ENCODE assay signal across 8 mouse cellular contexts in genomic region chr8:70699834-70700554, GRCm38 (mm10). TPM values are rescaled to one million over a fixed set of nuclear protein-coding genes. Genes with fewer than 3 reads are reported as not detected.
DNase-seq lines count a peak whose midpoint lies in the region; TF ChIP-seq lines count a peak whose summit lies in the region.

No protein-coding gene starts in this region.

- H3K4me3 ChIP-seq in cortical plate, adult 2 months (ENCODE audit: insufficient read depth, low read length) = peak overlapping the region; percentile 91

- peaks cover 2% of the 10 kb centered on the region; the same call in 1 of the 2 replicates for H3K4me1 ChIP-seq in cortical plate, adult 2 months (ENCODE audit: control insufficient read depth, insufficient read depth, low read length)

- intact Hi-C loops in left cerebral cortex, postnatal 14 days (cut with DNase I) = loop anchor here (1.0 to 10.0 kb wide), 2 partner anchors 27 to 55 kb away; partner anchors contain the start of genes Lsm4 and Rab3a

- H3K27ac ChIP-seq in cortical plate, adult 2 months (ENCODE audit: insufficient read depth, low read length) = peak overlapping the region; percentile 100

- TF ChIP-seq POLR2A in cortical plate, adult 2 months (IDR thresholded peaks at IDR 0.05; ENCODE audit: extremely low read depth, insufficient read depth, low read length) = peak; percentile 87

- peak; percentile 81 for DNase-seq in T-cell, adult 2 months (ENCODE audit: low spot score)
- DNase-seq in gastrocnemius, adult 8-10 months (ENCODE audit: low spot score in 2 of 2) = peak; percentile 79 to 85
- peak; percentile 80 for DNase-seq in induced T-regulatory cell, adult 2 months (ENCODE audit: low read depth)
- peak; percentile 81 to 83 for DNase-seq in left cerebral cortex, postnatal 14 days (ENCODE audit: low spot score in 2 of 2)
- peak; percentile 87 for DNase-seq in mesoderm, embryonic 11.5 days (ENCODE audit: low read depth, low spot score)
- DNase-seq in right cerebral cortex, postnatal 36 days (ENCODE audit: low spot score in 2 of 2) = peak; percentile 55 to 75
- DNase-seq in urinary bladder, postnatal 36 days (ENCODE audit: low spot score in 2 of 2) = peak; percentile 76 to 78

- no peak for TF ChIP-seq CTCF in cortical plate, adult 2 months (IDR thresholded peaks at IDR 0.05; ENCODE audit: extremely low read depth, insufficient read depth, low read length)

RNA-seq across cellular contexts. Expression of gene Jund, which starts 1.2 kb away (rescaled TPM):
- 223 and 226 TPM in 2 replicates for polyA plus RNA-seq in cortical plate, adult 2 months (2012; rRNA removed)
- total RNA-seq in gastrocnemius, adult 8-10 months (2022) = 10 to 100 TPM; 31.9 to 42.0 (median 38.3) TPM
- total RNA-seq in left cerebral cortex, postnatal 14 days (2021) = 100 to 1,000 TPM; 165 to 193 TPM

RNA-seq across cellular contexts. Expression of gene Iqcn, which starts 3.3 kb away (rescaled TPM):
- polyA plus RNA-seq in cortical plate, adult 2 months (2012; rRNA removed) = 0.08 and 0.13 TPM in 2 replicates
- not detected for total RNA-seq in gastrocnemius, adult 8-10 months (2022)
- total RNA-seq in left cerebral cortex, postnatal 14 days (2021) = under 1 TPM in 1 of 2 experiments, not detected in 1; 0.08 TPM

RNA-seq across cellular contexts. Expression of gene Gm3336, which starts 18.3 kb away (rescaled TPM):
- polyA plus RNA-seq in cortical plate, adult 2 months (2012; rRNA removed) = 0.09 TPM in 1 of 2 replicates, not detected in the other
- not detected for total RNA-seq in gastrocnemius, adult 8-10 months (2022)
- total RNA-seq in left cerebral cortex, postnatal 14 days (2021) = not detected

RNA-seq across cellular contexts. Expression of gene Pde4c, which starts 23.5 kb away (rescaled TPM):
- polyA plus RNA-seq in cortical plate, adult 2 months (2012; rRNA removed) = 4.8 and 5.9 TPM in 2 replicates
- 1 to 10 TPM in 2 of 4 experiments, under 1 TPM in 2; 0.65 to 2.3 (median 1.1) TPM for total RNA-seq in gastrocnemius, adult 8-10 months (2022)
- 1 to 10 TPM; 1.0 to 1.7 TPM for total RNA-seq in left cerebral cortex, postnatal 14 days (2021)

RNA-seq across cellular contexts. Expression of gene Lsm4, which starts 26.9 kb away (rescaled TPM):
- polyA plus RNA-seq in cortical plate, adult 2 months (2012; rRNA removed) = 100 and 105 TPM in 2 replicates
- total RNA-seq in gastrocnemius, adult 8-10 months (2022) = 10 to 100 TPM; 64.4 to 75.4 (median 70.3) TPM
- 10 to 100 TPM; 64.3 to 69.7 TPM for total RNA-seq in left cerebral cortex, postnatal 14 days (2021)

Comparison
In these comparisons a context has a peak if more than half of its experiments do, and no peak if none do; other contexts are left out.
1. Peak in every context shown above with its lines: DNase-seq, H3K4me3 ChIP-seq and H3K27ac ChIP-seq.